Mouse (Mus musculus): ENCODE results near the gene Shc3. TPM values are rescaled to one million over a fixed set of nuclear protein-coding genes. Genes with fewer than 3 reads are reported as not detected.

Gene Shc3
- polyA plus RNA-seq, 1 experiment from 2014 or later, result 0.28 TPM

DNA sequence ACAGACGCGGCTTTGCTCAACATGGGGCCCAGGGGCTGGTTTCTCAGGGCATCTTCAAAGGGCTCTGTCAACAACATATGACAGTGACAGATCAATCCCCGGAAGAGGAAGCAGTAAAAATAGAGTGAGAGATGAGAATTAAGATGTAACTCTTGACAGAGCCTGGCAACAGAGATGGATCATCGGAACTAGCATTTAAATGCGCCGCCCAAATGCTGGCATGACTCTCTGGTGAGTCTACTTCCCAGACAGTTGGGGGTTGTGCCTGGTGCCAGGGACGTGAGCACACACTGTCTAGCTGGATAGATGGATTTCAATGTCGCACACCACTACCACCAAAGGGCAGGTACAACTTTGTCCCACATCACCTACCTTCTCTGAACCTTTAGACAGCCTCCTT is 126.3 kb downstream of the Shc3 start:
- Histone ChIP-seq H3K27ac (replicated peaks) (no peak overlapping the region), H3K9me3 (ENCODE audit: control insufficient read depth, low read length) (no peaks in the 10 kb centered on the region), H3K9ac (ENCODE audit: low read length) (no peak overlapping the region), H3K4me1 (replicated peaks; ENCODE audit: control insufficient read depth, insufficient read depth) (no peaks in the 10 kb centered on the region), H3K27me3 (ENCODE audit: control insufficient read depth, insufficient read depth, low read length) (no peaks in the 10 kb centered on the region), H3K36me3 (ENCODE audit: control insufficient read depth, insufficient read depth, low read length) (no peaks in the 10 kb centered on the region), H3K4me2 (replicated peaks; ENCODE audit: low read depth) (no peak overlapping the region), H3K4me3 (ENCODE audit: low read depth, low read length) (no peak overlapping the region)
- ATAC-seq (ENCODE audit: low FRiP score, low TSS enrichment), result no peak
- no peak for TF ChIP-seq CTCF (IDR thresholded peaks at IDR 0.05; ENCODE audit: low read depth)
- TF ChIP-seq EP300 (optimal IDR thresholded peaks at IDR 0.05), result no peak
- DNase-seq (ENCODE audit: low spot score), result no peak
- WGBS, result 74% methylated on average over 8 of the region's 8 CpGs

DNA sequence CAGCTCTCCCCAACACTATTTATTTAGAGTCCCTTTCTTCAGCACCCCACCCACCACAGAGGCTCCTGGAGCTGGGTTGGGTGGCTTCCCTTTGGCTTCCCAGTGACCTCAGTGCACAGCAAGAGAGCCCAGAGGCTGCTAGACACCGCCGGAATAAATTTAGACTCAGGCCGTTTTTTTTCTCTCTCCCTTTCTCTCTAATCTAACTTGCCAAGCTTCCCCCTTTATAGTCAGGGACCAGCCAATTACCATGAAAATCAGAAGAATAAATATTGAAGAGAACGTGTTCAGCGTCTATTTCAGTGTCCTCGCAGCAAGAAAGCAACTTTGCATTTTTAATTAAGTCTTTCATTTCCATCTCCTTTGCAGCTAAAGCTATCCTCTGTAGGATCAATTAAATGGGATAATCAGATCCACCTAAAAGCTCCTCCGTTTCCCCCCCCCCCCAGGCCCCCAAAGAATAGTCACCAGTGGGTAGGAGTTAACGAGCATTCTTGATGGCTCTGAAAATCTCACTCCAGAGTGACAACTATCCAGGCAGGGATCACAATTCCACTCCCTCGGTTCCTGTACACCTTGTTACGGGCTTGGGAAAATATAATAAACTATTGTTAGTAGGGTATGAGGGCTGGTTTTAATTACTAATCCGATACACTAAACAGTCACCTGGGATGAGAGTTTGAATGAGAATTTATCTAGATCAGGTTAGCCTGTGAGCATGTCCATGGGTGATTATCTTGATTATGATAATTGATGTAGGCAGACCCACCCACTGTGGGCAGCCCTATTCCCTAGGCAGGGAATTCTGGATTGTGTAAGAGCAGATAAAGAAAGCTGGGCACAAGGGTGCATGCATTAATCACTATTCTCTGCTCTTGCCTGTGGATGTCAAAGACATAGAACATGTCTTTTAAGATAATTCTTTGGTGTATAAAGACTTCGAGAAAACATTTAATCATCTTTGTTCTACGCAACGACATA is 131.8 kb downstream of the Shc3 start:
- TF ChIP-seq CTCF (IDR thresholded peaks at IDR 0.05; ENCODE audit: low read depth) (no peak), EP300 (optimal IDR thresholded peaks at IDR 0.05) (no peak)
- Histone ChIP-seq H3K4me3 (ENCODE audit: low read depth, low read length) (no peak overlapping the region), H3K9ac (ENCODE audit: low read length) (no peak overlapping the region), H3K36me3 (ENCODE audit: control insufficient read depth, insufficient read depth, low read length) (no peaks in the 10 kb centered on the region), H3K9me3 (ENCODE audit: control insufficient read depth, low read length) (no peaks in the 10 kb centered on the region), H3K27me3 (ENCODE audit: control insufficient read depth, insufficient read depth, low read length) (no peaks in the 10 kb centered on the region), H3K4me2 (replicated peaks; ENCODE audit: low read depth) (no peak overlapping the region), H3K4me1 (replicated peaks; ENCODE audit: control insufficient read depth, insufficient read depth) (no peaks in the 10 kb centered on the region), H3K27ac (replicated peaks) (no peak overlapping the region)
- WGBS, result 85% methylated on average over 14 of the region's 14 CpGs
- no peak for DNase-seq (ENCODE audit: low spot score)
- no peak for ATAC-seq (ENCODE audit: low FRiP score, low TSS enrichment)

DNA sequence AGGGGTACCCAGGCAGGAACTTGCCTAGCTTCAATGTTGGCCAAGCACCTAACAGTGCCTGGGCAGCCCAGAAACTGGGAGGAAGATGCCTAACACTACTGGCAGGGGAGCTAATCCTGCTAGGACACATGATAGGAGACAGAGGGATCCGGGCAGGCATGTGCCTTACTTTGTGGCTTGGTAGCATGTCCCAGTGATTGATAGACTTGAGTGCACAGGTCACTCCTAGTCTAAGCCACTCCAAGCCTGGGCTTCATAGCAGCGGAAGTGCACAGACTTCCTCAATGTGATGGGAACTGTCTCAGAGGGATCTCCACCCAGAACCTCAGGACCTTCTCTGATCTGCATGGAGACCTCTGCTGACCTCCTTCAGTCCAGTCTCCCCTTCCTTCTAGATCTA is 134.1 kb downstream of the Shc3 start:
- Histone ChIP-seq H3K9me3 (ENCODE audit: control insufficient read depth, low read length) (no peaks in the 10 kb centered on the region), H3K9ac (ENCODE audit: low read length) (no peak overlapping the region), H3K27me3 (ENCODE audit: control insufficient read depth, insufficient read depth, low read length) (no peaks in the 10 kb centered on the region), H3K27ac (replicated peaks) (no peak overlapping the region), H3K4me2 (replicated peaks; ENCODE audit: low read depth) (no peak overlapping the region), H3K4me1 (replicated peaks; ENCODE audit: control insufficient read depth, insufficient read depth) (no peaks in the 10 kb centered on the region), H3K4me3 (ENCODE audit: low read depth, low read length) (no peak overlapping the region), H3K36me3 (ENCODE audit: control insufficient read depth, insufficient read depth, low read length) (no peaks in the 10 kb centered on the region)
- DNase-seq (ENCODE audit: low spot score) (no peak), ATAC-seq (ENCODE audit: low FRiP score, low TSS enrichment) (0 out of 2 replicates have a peak, but pooled peaks have one; percentile 26)
- TF ChIP-seq EP300 (optimal IDR thresholded peaks at IDR 0.05) (no peak), CTCF (IDR thresholded peaks at IDR 0.05; ENCODE audit: low read depth) (no peak)
- 36% methylated on average over 2 of the region's 2 CpGs for WGBS

DNA sequence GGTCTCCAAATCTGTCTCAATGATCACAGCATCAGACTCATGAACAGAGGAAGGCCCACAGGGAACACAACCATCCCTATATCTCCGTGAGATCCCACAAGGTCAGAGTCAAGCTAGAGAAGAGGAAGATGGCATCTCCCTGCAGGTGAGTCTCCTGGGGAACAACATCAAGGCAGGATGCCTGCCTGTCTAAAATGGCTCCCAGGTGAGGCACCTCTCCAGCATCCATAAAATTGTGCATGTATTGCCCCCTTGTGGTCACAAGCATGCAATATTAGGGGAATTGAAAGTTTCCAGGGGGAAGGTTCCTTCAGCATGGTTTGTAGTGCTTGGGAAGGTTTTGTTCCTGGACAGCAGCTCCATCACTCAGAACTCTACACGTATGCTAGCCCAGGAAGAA is 134.8 kb downstream of the Shc3 start:
- no peak overlapping the region for H3K27ac ChIP-seq (replicated peaks)
- no peaks in the 10 kb centered on the region for H3K36me3 ChIP-seq (ENCODE audit: control insufficient read depth, insufficient read depth, low read length)
- TF ChIP-seq EP300 (optimal IDR thresholded peaks at IDR 0.05) (no peak), CTCF (IDR thresholded peaks at IDR 0.05; ENCODE audit: low read depth) (peak; percentile 70)
- H3K4me3 ChIP-seq (ENCODE audit: low read depth, low read length), result no peak overlapping the region
- H3K27me3 ChIP-seq (ENCODE audit: control insufficient read depth, insufficient read depth, low read length), result no peaks in the 10 kb centered on the region
- H3K9ac ChIP-seq (ENCODE audit: low read length), result no peak overlapping the region
- 78% methylated on average over 2 of the region's 2 CpGs for WGBS
- H3K4me1 ChIP-seq (replicated peaks; ENCODE audit: control insufficient read depth, insufficient read depth), result no peaks in the 10 kb centered on the region
- H3K4me2 ChIP-seq (replicated peaks; ENCODE audit: low read depth), result no peak overlapping the region
- ATAC-seq (ENCODE audit: low FRiP score, low TSS enrichment), result no peak
- no peaks in the 10 kb centered on the region for H3K9me3 ChIP-seq (ENCODE audit: control insufficient read depth, low read length)
- DNase-seq (ENCODE audit: low spot score), result no peak

DNA sequence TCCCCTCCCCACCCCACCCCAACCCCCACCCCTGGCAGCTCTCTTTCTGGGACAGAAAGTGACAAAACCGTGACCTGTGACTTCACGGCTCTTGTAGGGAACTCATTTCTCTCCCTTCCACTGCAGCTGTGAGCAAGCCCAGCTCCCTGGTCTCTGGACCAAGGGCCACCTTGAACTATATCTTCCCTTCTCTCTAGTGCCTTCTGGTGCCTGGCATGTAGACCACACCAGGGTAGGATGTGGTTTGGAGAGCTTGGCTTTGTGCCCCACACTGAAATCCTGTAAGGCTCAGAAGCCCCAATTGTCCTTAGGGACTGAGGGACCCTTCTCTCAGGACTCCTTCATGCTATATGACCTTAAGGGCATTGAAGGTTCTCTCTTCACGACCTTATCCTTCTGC is 135.8 kb downstream of the Shc3 start:
- H3K9ac ChIP-seq (ENCODE audit: low read length), result no peak overlapping the region
- H3K9me3 ChIP-seq (ENCODE audit: control insufficient read depth, low read length), result no peaks in the 10 kb centered on the region
- ATAC-seq (ENCODE audit: low FRiP score, low TSS enrichment), result no peak
- TF ChIP-seq CTCF (IDR thresholded peaks at IDR 0.05; ENCODE audit: low read depth) (no peak), EP300 (optimal IDR thresholded peaks at IDR 0.05) (no peak)
- H3K27ac ChIP-seq (replicated peaks), result no peak overlapping the region
- no peak overlapping the region for H3K4me2 ChIP-seq (replicated peaks; ENCODE audit: low read depth)
- WGBS, result 56% methylated on average over 3 of the region's 3 CpGs
- H3K27me3 ChIP-seq (ENCODE audit: control insufficient read depth, insufficient read depth, low read length), result no peaks in the 10 kb centered on the region
- no peak for DNase-seq (ENCODE audit: low spot score)
- H3K36me3 ChIP-seq (ENCODE audit: control insufficient read depth, insufficient read depth, low read length), result no peaks in the 10 kb centered on the region
- no peak overlapping the region for H3K4me3 ChIP-seq (ENCODE audit: low read depth, low read length)
- no peaks in the 10 kb centered on the region for H3K4me1 ChIP-seq (replicated peaks; ENCODE audit: control insufficient read depth, insufficient read depth)
